Mouse (Mus musculus) sigmoid colon, adult 10 weeks (tissue): ENCODE data around the gene Oit1. TPM values are rescaled to one million over a fixed set of nuclear protein-coding genes. Genes with fewer than 3 reads are reported as not detected.

Experiments
- polyA plus RNA-seq: library from polyadenylated mRNA; stranded (reverse); fragments of 350-450 nt; fragmentation: Illumina TruSeq; extraction: RNeasy Lipid Tissue Mini Kit (QIAGEN cat#74804); gene quantifications from one replicate; pipeline ENCODE4 v1.2.3, GENCODE M21; 2014; ENCODE audit warnings: low read depth, low replicate concordance

Gene Oit1
- 227 TPM for polyA plus RNA-seq

GRCm38 (mm10) chr14:8378685-8379313 lies at the start of gene Oit1:
Gene Oit1 (minus strand): TSS chr14:8378754.

DNA sequence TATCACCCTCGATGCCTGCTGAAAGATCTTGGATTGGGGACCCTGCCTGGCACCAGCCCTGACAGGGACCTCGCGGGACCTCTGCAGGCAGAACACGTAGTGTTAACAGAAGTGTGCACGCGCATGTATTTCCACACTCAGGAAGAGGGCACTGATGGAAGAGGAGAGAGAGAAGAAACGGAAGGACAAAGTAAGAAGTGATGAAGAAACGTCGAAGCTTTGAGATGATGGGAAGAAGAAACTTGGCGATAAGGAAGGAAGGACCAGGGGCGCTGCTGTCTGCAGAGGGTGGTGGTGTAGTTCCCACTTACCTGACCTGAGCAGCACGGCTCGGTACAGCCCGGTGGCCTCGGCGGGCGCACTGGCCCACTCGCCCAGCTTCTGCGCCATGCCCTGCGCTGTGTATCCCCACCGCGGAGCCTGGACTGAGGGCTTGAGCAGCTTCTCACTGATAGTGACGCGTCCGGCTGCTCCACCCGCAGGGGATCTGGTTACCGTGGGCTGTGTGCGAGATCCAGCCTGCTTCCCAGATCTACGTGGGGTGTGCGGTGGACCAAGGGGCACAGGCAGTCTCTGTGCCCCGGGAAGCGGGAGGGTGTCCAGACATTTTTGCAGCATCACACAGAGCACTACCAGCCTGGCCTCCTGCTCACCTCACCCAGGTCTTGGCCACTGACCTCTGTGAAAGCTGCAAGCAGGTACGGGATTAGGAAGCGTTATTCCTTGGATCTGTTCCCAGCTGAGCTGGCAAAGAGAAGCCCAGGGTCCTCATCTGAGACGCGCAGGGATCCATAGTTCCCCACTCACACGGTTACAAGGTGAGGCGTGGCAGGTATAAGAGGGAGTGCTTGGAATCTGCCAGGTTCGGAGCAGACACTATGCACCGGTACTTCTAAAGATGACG lies 61.1 kb downstream of the Oit1 start, which contains the start of gene Fam107a:
Fam107a (minus strand) TSS at position 830 of the 904 bp plus-strand sequence.

Other genes starting within 250 kb of the Oit1 start
- 234 TPM for gene Pdhb, start 205.7 kb downstream of the Oit1 start, polyA plus RNA-seq
- gene Kctd6, start 164.6 kb downstream of the Oit1 start, polyA plus RNA-seq, result 23.4 TPM
- 0.47 TPM for gene Acox2, start 119.4 kb downstream of the Oit1 start, polyA plus RNA-seq
- gene Fam107a, start 60.7 kb downstream of the Oit1 start, polyA plus RNA-seq, result 2.1 TPM